ENCODE assay signal across 9 mouse cellular contexts in the genomic region with DNA sequence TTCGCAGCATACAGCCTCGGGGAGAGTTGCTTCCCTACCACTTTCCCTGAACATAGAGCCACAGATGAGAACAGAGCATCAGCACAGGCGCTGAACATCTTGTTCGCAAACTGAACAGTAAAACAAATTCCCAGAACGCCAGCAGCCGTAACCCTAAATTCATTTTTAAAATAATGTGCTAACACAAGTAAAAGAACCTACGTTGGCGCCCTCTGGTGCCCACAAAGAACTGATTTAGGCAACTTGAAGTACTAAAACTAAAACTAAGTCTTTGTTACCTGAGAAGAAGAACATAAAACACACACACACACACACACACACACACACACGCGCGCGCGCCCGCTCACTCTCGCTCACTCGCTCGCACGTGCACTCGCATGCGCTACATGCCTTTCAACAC.
DNase-seq lines count a peak whose midpoint lies in the region; ATAC-seq and TF ChIP-seq lines count a peak whose summit lies in the region.
"Had no signal": no experiment of that assay in that cellular context is flagged by ENCODE, and none has a peak within 500 bp of the region (broad histone marks: within the 10 kb centered on the region; RNA-seq: fewer than 3 reads in every experiment).

No protein-coding gene starts in this region.

- H3K4me1 ChIP-seq in liver, adult 2 months (ENCODE audit: control insufficient read depth, insufficient read depth, low read length), result no peaks in the 10 kb centered on the region
- no peaks in the 10 kb centered on the region for H3K4me1 ChIP-seq in liver, embryonic 12.5 days
- no peaks in the 10 kb centered on the region for H3K4me1 ChIP-seq in embryonic facial prominence, embryonic 10.5 days
- H3K4me1 ChIP-seq: limb, embryonic 15.5 days had no signal

- H3K4me3 ChIP-seq in liver, adult 2 months (ENCODE audit: insufficient read depth, low read depth, low read length), result no peak overlapping the region
- no peak overlapping the region for H3K4me3 ChIP-seq in liver, embryonic 12.5 days
- no peak overlapping the region for H3K4me3 ChIP-seq in embryonic facial prominence, embryonic 10.5 days
- H3K4me3 ChIP-seq: limb, embryonic 15.5 days had no signal

- no peak overlapping the region for H3K4me2 ChIP-seq in liver, embryonic 12.5 days
- H3K4me2 ChIP-seq: limb, embryonic 15.5 days had no signal

- no peak for ATAC-seq in liver, embryonic 12.5 days

- 0 out of 2 replicates have a peak, but pooled peaks have one; percentile 17 for TF ChIP-seq CTCF in liver, adult 2 months (IDR thresholded peaks at IDR 0.05; ENCODE audit: low read depth, low read length)

- no peak overlapping the region for H3K9ac ChIP-seq in liver, adult 2 months (ENCODE audit: low read depth, low read length)
- H3K9ac ChIP-seq in liver, embryonic 12.5 days, result no peak overlapping the region
- H3K9ac ChIP-seq: limb, embryonic 15.5 days had no signal

- no peaks in the 10 kb centered on the region for H3K27me3 ChIP-seq in liver, adult 2 months (ENCODE audit: control insufficient read depth, insufficient read depth, low read length)
- no peaks in the 10 kb centered on the region for H3K27me3 ChIP-seq in liver, embryonic 12.5 days (replicated peaks)
- no peaks in the 10 kb centered on the region for H3K27me3 ChIP-seq in embryonic facial prominence, embryonic 10.5 days (replicated peaks; ENCODE audit: low read depth, poor library complexity, severe bottlenecking)
- H3K27me3 ChIP-seq: limb, embryonic 15.5 days had no signal

- no peaks in the 10 kb centered on the region for H3K9me3 ChIP-seq in liver, embryonic 12.5 days (replicated peaks)
- H3K9me3 ChIP-seq in embryonic facial prominence, embryonic 10.5 days, result no peaks in the 10 kb centered on the region
- H3K9me3 ChIP-seq: limb, embryonic 15.5 days had no signal

- TF ChIP-seq POLR2A in liver, adult 2 months (IDR thresholded peaks at IDR 0.05; ENCODE audit: extremely low read depth, insufficient read depth, low read length), result no peak

- H3K79me2 ChIP-seq in liver, adult 2 months (ENCODE audit: control insufficient read depth, insufficient read depth, low read length), result no peaks in the 10 kb centered on the region

- WGBS in liver, adult 2 months, result 67% methylated on average over 20 of the region's 20 CpGs
- WGBS in liver, embryonic 12.5 days (ENCODE audit: insufficient replicate concordance), result 71% methylated on average over 20 of the region's 20 CpGs
- WGBS in embryonic facial prominence, embryonic 10.5 days, result 80% methylated on average over 20 of the region's 20 CpGs

- H3K36me3 ChIP-seq in liver, adult 2 months (ENCODE audit: control insufficient read depth, insufficient read depth, low read length), result no peaks in the 10 kb centered on the region
- H3K36me3 ChIP-seq in liver, embryonic 12.5 days, result no peaks in the 10 kb centered on the region
- H3K36me3 ChIP-seq in embryonic facial prominence, embryonic 10.5 days (replicated peaks), result no peaks in the 10 kb centered on the region
- H3K36me3 ChIP-seq: limb, embryonic 15.5 days had no signal

- peak; percentile 23 for DNase-seq in liver, adult 2 months (ENCODE audit: extremely low read depth, low read depth, low spot score)
- DNase-seq in adrenal gland, adult 2 months, result peak; percentile 30
- peak; percentile 30 for DNase-seq in embryonic facial prominence, embryonic 10.5 days (ENCODE audit: low spot score)
- peak; percentile 35 to 70 for DNase-seq in layer of hippocampus, postnatal 25 days (ENCODE audit: extremely low spot score in 1 of 2, low spot score in 1 of 2)
- peak; percentile 31 for DNase-seq in retina, postnatal 1 day
- DNase-seq in thymus, postnatal 25 days, result no peak
- DNase-seq in spleen, postnatal 14 days (ENCODE audit: low spot score in 2 of 2), result no peak

- no peak overlapping the region for H3K27ac ChIP-seq in liver, adult 2 months (replicated peaks; ENCODE audit: insufficient read depth, low read depth, low read length)
- H3K27ac ChIP-seq in liver, embryonic 12.5 days, result no peak overlapping the region
- H3K27ac ChIP-seq in embryonic facial prominence, embryonic 10.5 days (replicated peaks), result no peak overlapping the region
- H3K27ac ChIP-seq: limb, embryonic 15.5 days had no signal

Comparison
In these comparisons a context has a peak if more than half of its experiments do, and no peak if none do; other contexts are left out.
1. DNase-seq: peak in liver, adult 2 months (single experiment), adrenal gland, adult 2 months (single experiment), embryonic facial prominence, embryonic 10.5 days (single experiment), layer of hippocampus, postnatal 25 days (2 of 2) and retina, postnatal 1 day (single experiment); none in thymus, postnatal 25 days (single experiment) and spleen, postnatal 14 days (0 of 2).